Mouse (Mus musculus): ENCODE data around the gene Anln. TPM values are rescaled to one million over a fixed set of nuclear protein-coding genes. Genes with fewer than 3 reads are reported as not detected.
"Not testable (repeated sequence)": the region's sequence is repeated elsewhere in the genome, so short reads cannot be mapped to it uniquely, and the experiment has no call there.

The Anln gene
- polyA plus RNA-seq, 1 experiment from 2014 or later: 87.6 TPM

- in situ Hi-C loops (cut with MboI; ENCODE audit: low pct_unique_long_range_greater_than_20kb): no loop called here
- ATAC-seq (no peak), DNase-seq (ENCODE audit: low read depth, low spot score) (no peak)
- ChIA-PET POLR2A (no interaction called here), CTCF (no interaction called here)
- no peaks in the 10 kb centered on the region for H3K27me3 ChIP-seq
- no peak for TF ChIP-seq CTCF (IDR thresholded peaks at IDR 0.05)
Measured at GRCm38 (mm10) chr9:22324579-22324978, 64.4 kb downstream of the Anln start.

GRCm38 (mm10) chr9:22322381-22323211 is 66.4 kb downstream of the Anln start:
- H3K27me3 ChIP-seq: no peaks in the 10 kb centered on the region
- in situ Hi-C loops (cut with MboI; ENCODE audit: low pct_unique_long_range_greater_than_20kb): no loop called here
- ChIA-PET POLR2A (no interaction called here), CTCF (interaction anchor here (1.0 to 1.5 kb wide), 2 partner anchors 9 to 27 kb away, joined by 3 read pairs; no protein-coding TSS in a partner anchor)
- DNase-seq (ENCODE audit: low read depth, low spot score): no peak
- no peak for ATAC-seq
- no peak for TF ChIP-seq CTCF (IDR thresholded peaks at IDR 0.05)

- DNase-seq (ENCODE audit: low read depth, low spot score) (no peak), ATAC-seq (no peak)
- in situ Hi-C loops (cut with MboI; ENCODE audit: low pct_unique_long_range_greater_than_20kb): no loop called here
- no peaks in the 10 kb centered on the region for H3K27me3 ChIP-seq
- CTCF ChIA-PET: no interaction called here
- no peak for TF ChIP-seq CTCF (IDR thresholded peaks at IDR 0.05)
- POLR2A ChIA-PET: interaction anchor here (0.5 to 0.9 kb wide), 2 partner anchors 10 to 69 kb away, joined by 3 read pairs; no protein-coding TSS in a partner anchor
Measured at GRCm38 (mm10) chr9:22319109-22319508, 69.9 kb downstream of the Anln start.

- in situ Hi-C loops (cut with MboI; ENCODE audit: low pct_unique_long_range_greater_than_20kb); ATAC-seq; DNase-seq (ENCODE audit: low read depth, low spot score); H3K27me3 ChIP-seq; POLR2A ChIA-PET: not testable (repeated sequence)
- CTCF ChIA-PET: interaction anchor here (1.0 to 1.2 kb wide), 2 partner anchors 58 to 75 kb away, joined by 3 read pairs; no protein-coding TSS in a partner anchor
Measured at GRCm38 (mm10) chr9:22316047-22316446, 72.9 kb downstream of the Anln start.

- no peaks in the 10 kb centered on the region for H3K27me3 ChIP-seq
- ATAC-seq (no peak), DNase-seq (ENCODE audit: low read depth, low spot score) (no peak)
- ChIA-PET POLR2A (no interaction called here), CTCF (no interaction called here)
- in situ Hi-C loops (cut with MboI; ENCODE audit: low pct_unique_long_range_greater_than_20kb): no loop called here
- no peak for TF ChIP-seq CTCF (IDR thresholded peaks at IDR 0.05)
Measured at GRCm38 (mm10) chr9:22314066-22314465, 74.9 kb downstream of the Anln start.

GRCm38 (mm10) chr9:22313218-22313617 is 75.8 kb downstream of the Anln start:
- in situ Hi-C loops (cut with MboI; ENCODE audit: low pct_unique_long_range_greater_than_20kb): no loop called here
- ChIA-PET POLR2A (no interaction called here), CTCF (no interaction called here)
- H3K27me3 ChIP-seq: no peaks in the 10 kb centered on the region
- no peak for DNase-seq (ENCODE audit: low read depth, low spot score)
- ATAC-seq: no peak
- no peak for TF ChIP-seq CTCF (IDR thresholded peaks at IDR 0.05)

GRCm38 (mm10) chr9:22309651-22310050 is 79.3 kb downstream of the Anln start:
- POLR2A ChIA-PET: no interaction called here
- no peaks in the 10 kb centered on the region for H3K27me3 ChIP-seq
- no peak for ATAC-seq
- CTCF ChIA-PET: no interaction called here
- DNase-seq (ENCODE audit: low read depth, low spot score): peak; percentile 34
- in situ Hi-C loops (cut with MboI; ENCODE audit: low pct_unique_long_range_greater_than_20kb): no loop called here
- no peak for TF ChIP-seq CTCF (IDR thresholded peaks at IDR 0.05)

GRCm38 (mm10) chr9:22307920-22308262 is 81.1 kb downstream of the Anln start:
- DNase-seq (ENCODE audit: low read depth, low spot score); POLR2A ChIA-PET; H3K27me3 ChIP-seq; in situ Hi-C loops (cut with MboI; ENCODE audit: low pct_unique_long_range_greater_than_20kb); CTCF ChIA-PET; ATAC-seq: not testable (repeated sequence)

- in situ Hi-C loops (cut with MboI; ENCODE audit: low pct_unique_long_range_greater_than_20kb): no loop called here
- ChIA-PET POLR2A (interaction anchor here (1.1 kb wide), 1 partner anchor 83 kb away, joined by 5 read pairs; no protein-coding TSS in a partner anchor), CTCF (no interaction called here)
- ATAC-seq: peak; percentile 97
- DNase-seq (ENCODE audit: low read depth, low spot score): peak; percentile 84
- TF ChIP-seq CTCF (IDR thresholded peaks at IDR 0.05): no peak
- no peaks in the 10 kb centered on the region for H3K27me3 ChIP-seq
Measured at GRCm38 (mm10) chr9:22307156-22307919, 81.7 kb downstream of the Anln start, which contains the start of gene Zfp810. TSS of gene Zfp810 (minus strand) at chr9:22307648.

- ChIA-PET CTCF (no interaction called here), POLR2A (interaction anchor here (1.1 kb wide), 1 partner anchor 83 kb away, joined by 5 read pairs; no protein-coding TSS in a partner anchor)
- no peaks in the 10 kb centered on the region for H3K27me3 ChIP-seq
- no peak for TF ChIP-seq CTCF (IDR thresholded peaks at IDR 0.05)
- DNase-seq (ENCODE audit: low read depth, low spot score) (no peak), ATAC-seq (no peak)
- in situ Hi-C loops (cut with MboI; ENCODE audit: low pct_unique_long_range_greater_than_20kb): no loop called here
Measured at GRCm38 (mm10) chr9:22306726-22307125, 82.3 kb downstream of the Anln start.

GRCm38 (mm10) chr9:22302199-22302598 is 86.8 kb downstream of the Anln start:
- ChIA-PET POLR2A (no interaction called here), CTCF (no interaction called here)
- no peak for TF ChIP-seq CTCF (IDR thresholded peaks at IDR 0.05)
- no peak for ATAC-seq
- in situ Hi-C loops (cut with MboI; ENCODE audit: low pct_unique_long_range_greater_than_20kb): no loop called here
- DNase-seq (ENCODE audit: low read depth, low spot score): no peak
- no peaks in the 10 kb centered on the region for H3K27me3 ChIP-seq

Other genes starting within 250 kb of the Anln start
- 72.3 TPM for gene Pigyl, start 232.3 kb downstream of the Anln start, polyA plus RNA-seq (2021)
- gene Zfp872, start 201.1 kb downstream of the Anln start, polyA plus RNA-seq (2021): not detected
- 32.9 TPM for gene Zfp809, start 163.5 kb downstream of the Anln start, polyA plus RNA-seq (2021)
- 0.27 TPM for gene Zfp599, start 129.3 kb downstream of the Anln start, polyA plus RNA-seq (2021)
- 12.5 TPM for gene Zfp810, start 81.5 kb downstream of the Anln start, polyA plus RNA-seq (2021)
- gene 9530077C05Rik, start 22.3 kb upstream of the Anln start, polyA plus RNA-seq (2021): 12.7 TPM
- gene Gm17545, start 65.1 kb upstream of the Anln start, polyA plus RNA-seq (2021): not detected
- 59.1 TPM for gene Rp9, start 80.6 kb upstream of the Anln start, polyA plus RNA-seq (2021)
- 12.8 TPM for gene Bbs9, start 86.5 kb upstream of the Anln start, polyA plus RNA-seq (2021)